12 mouse cellular contexts compared by ENCODE assay signal in genomic region chr4:134943758-134944538, GRCm38 (mm10). TPM values are rescaled to one million over a fixed set of nuclear protein-coding genes. Genes with fewer than 3 reads are reported as not detected.
DNase-seq lines count a peak whose midpoint lies in the region; ATAC-seq and TF ChIP-seq lines count a peak whose summit lies in the region.
"Had no signal": no experiment of that assay in that cellular context is flagged by ENCODE, and none has a peak within 500 bp of the region (broad histone marks: within the 10 kb centered on the region; RNA-seq: fewer than 3 reads in every experiment).

No protein-coding gene starts in this region.

- intact Hi-C loops in heart, postnatal 14 days (cut with DNase I) = loop anchor here (2.0 kb wide), 1 partner anchor 375 kb away; no protein-coding TSS in a partner anchor

- H3K79me2 ChIP-seq in myocyte (ENCODE audit: control insufficient read depth, insufficient read depth) = no peaks in the 10 kb centered on the region

- no peak overlapping the region for H3K4me2 ChIP-seq in forebrain, embryonic 14.5 days (ENCODE audit: low read length)
- no peak overlapping the region for H3K4me2 ChIP-seq in forebrain, embryonic 12.5 days
- no peak overlapping the region; the same call in 1 of the 2 replicates for H3K4me2 ChIP-seq in lung, embryonic 16.5 days (ENCODE audit: low read depth, low read length)
- peak overlapping the region; percentile 21; the same call in 1 of the 2 replicates for H3K4me2 ChIP-seq in hindbrain, embryonic 16.5 days (ENCODE audit: low read length)
- peak overlapping the region; percentile 42 for H3K4me2 ChIP-seq in myocyte (ENCODE audit: low read depth)
- H3K4me2 ChIP-seq: intestine, embryonic 15.5 days had no signal

- H3K4me1 ChIP-seq in forebrain, embryonic 14.5 days (ENCODE audit: control insufficient read depth, insufficient read depth, low read length) = no peaks in the 10 kb centered on the region
- H3K4me1 ChIP-seq in forebrain, embryonic 12.5 days = peaks cover 5% of the 10 kb centered on the region
- peaks cover 11% of the 10 kb centered on the region; the same call in 1 of the 2 replicates for H3K4me1 ChIP-seq in lung, embryonic 16.5 days (replicated peaks; ENCODE audit: control insufficient read depth, insufficient read depth, low read length)
- peaks cover 4% of the 10 kb centered on the region for H3K4me1 ChIP-seq in hindbrain, embryonic 16.5 days (ENCODE audit: control insufficient read depth, insufficient read depth, low read depth, low read length)

- no peak overlapping the region for H3K4me3 ChIP-seq in forebrain, embryonic 14.5 days (ENCODE audit: low read depth, low read length)
- H3K4me3 ChIP-seq in forebrain, embryonic 12.5 days (replicated peaks) = no peak overlapping the region
- H3K4me3 ChIP-seq in lung, embryonic 16.5 days (ENCODE audit: low read length) = no peak overlapping the region
- H3K4me3 ChIP-seq in hindbrain, embryonic 16.5 days (ENCODE audit: low read length) = no peak overlapping the region
- H3K4me3 ChIP-seq in myocyte = no peak overlapping the region
- H3K4me3 ChIP-seq: intestine, embryonic 15.5 days; megakaryocyte, embryonic 14.5 days had no signal

- H3ac ChIP-seq in myocyte (ENCODE audit: control insufficient read depth, insufficient read length) = no peak overlapping the region

- 0 out of 2 replicates have a peak overlapping the region, but pooled peaks have one; percentile 25 for H3K9ac ChIP-seq in forebrain, embryonic 14.5 days (ENCODE audit: low read length)
- H3K9ac ChIP-seq in forebrain, embryonic 12.5 days = no peak overlapping the region
- no peak overlapping the region for H3K9ac ChIP-seq in lung, embryonic 16.5 days (ENCODE audit: low read length)
- H3K9ac ChIP-seq in hindbrain, embryonic 16.5 days (ENCODE audit: low read depth, low read length) = peak overlapping the region; percentile 22
- H3K9ac ChIP-seq: intestine, embryonic 15.5 days had no signal

- DNase-seq in forebrain, embryonic 14.5 days (ENCODE audit: low spot score) = peak; percentile 66
- DNase-seq in lung, postnatal 25 days (ENCODE audit: low spot score) = no peak
- DNase-seq in spleen, postnatal 4 days (ENCODE audit: low spot score in 2 of 2) = no peak
- DNase-seq in heart, postnatal 14 days = no peak
- DNase-seq: liver; thymus, adult 18-20 months had no signal

- WGBS in forebrain, embryonic 14.5 days = 43% methylated on average over 27 of the region's 27 CpGs
- WGBS in forebrain, embryonic 12.5 days = 55% methylated on average over 27 of the region's 27 CpGs
- WGBS in lung, embryonic 16.5 days = 27% methylated on average over 26 of the region's 27 CpGs
- 38% methylated on average over 27 of the region's 27 CpGs for WGBS in hindbrain, embryonic 16.5 days

- no peaks in the 10 kb centered on the region for H3K9me3 ChIP-seq in forebrain, embryonic 14.5 days (replicated peaks; ENCODE audit: control insufficient read depth, low read length)
- no peaks in the 10 kb centered on the region for H3K9me3 ChIP-seq in forebrain, embryonic 12.5 days
- H3K9me3 ChIP-seq in lung, embryonic 16.5 days (ENCODE audit: control insufficient read depth, low read length) = no peaks in the 10 kb centered on the region
- no peaks in the 10 kb centered on the region for H3K9me3 ChIP-seq in hindbrain, embryonic 16.5 days (ENCODE audit: control insufficient read depth, low read length)
- H3K9me3 ChIP-seq: intestine, embryonic 15.5 days; megakaryocyte, embryonic 14.5 days had no signal

- ATAC-seq in forebrain, embryonic 14.5 days = peak; percentile 80
- no peak for ATAC-seq in forebrain, embryonic 12.5 days (ENCODE audit: low FRiP score)
- ATAC-seq in lung, embryonic 16.5 days (ENCODE audit: low read depth) = peak; percentile 51; the same call in 1 of the 2 replicates
- ATAC-seq in hindbrain, embryonic 16.5 days = peak; percentile 65
- ATAC-seq: intestine, embryonic 15.5 days had no signal

- no peaks in the 10 kb centered on the region for H3K27me3 ChIP-seq in forebrain, embryonic 14.5 days (replicated peaks; ENCODE audit: control insufficient read depth, insufficient read depth, low read length)
- H3K27me3 ChIP-seq in forebrain, embryonic 12.5 days = peaks cover 41% of the 10 kb centered on the region
- peaks cover 6% of the 10 kb centered on the region for H3K27me3 ChIP-seq in lung, embryonic 16.5 days (ENCODE audit: control insufficient read depth, insufficient read depth, low read depth, low read length)
- peaks cover 9% of the 10 kb centered on the region; the same call in 1 of the 2 replicates for H3K27me3 ChIP-seq in hindbrain, embryonic 16.5 days (replicated peaks; ENCODE audit: control insufficient read depth, insufficient read depth, low read length)
- H3K27me3 ChIP-seq in myocyte (ENCODE audit: control insufficient read depth, insufficient read depth, insufficient read length) = no peaks in the 10 kb centered on the region

- no peaks in the 10 kb centered on the region for H3K36me3 ChIP-seq in forebrain, embryonic 14.5 days (ENCODE audit: control insufficient read depth, insufficient read depth, low read length)
- H3K36me3 ChIP-seq in forebrain, embryonic 12.5 days (replicated peaks) = no peaks in the 10 kb centered on the region
- no peaks in the 10 kb centered on the region for H3K36me3 ChIP-seq in lung, embryonic 16.5 days (ENCODE audit: control insufficient read depth, insufficient read depth, low read length)
- H3K36me3 ChIP-seq in hindbrain, embryonic 16.5 days (ENCODE audit: control insufficient read depth, insufficient read depth, low read length) = no peaks in the 10 kb centered on the region
- no peaks in the 10 kb centered on the region for H3K36me3 ChIP-seq in myocyte (ENCODE audit: control insufficient read depth, insufficient read depth)
- H3K36me3 ChIP-seq: intestine, embryonic 15.5 days had no signal

- TF ChIP-seq POLR2A in myocyte (IDR thresholded peaks at IDR 0.05; ENCODE audit: insufficient read length, low read depth) = no peak

- H3K27ac ChIP-seq in forebrain, embryonic 14.5 days (ENCODE audit: low read depth, low read length) = no peak overlapping the region
- no peak overlapping the region for H3K27ac ChIP-seq in forebrain, embryonic 12.5 days
- no peak overlapping the region for H3K27ac ChIP-seq in lung, embryonic 16.5 days (ENCODE audit: low read length)
- H3K27ac ChIP-seq in hindbrain, embryonic 16.5 days (ENCODE audit: low read depth, low read length) = no peak overlapping the region
- H3K27ac ChIP-seq: intestine, embryonic 15.5 days had no signal

TF ChIP-seq in myocyte, 11 proteins besides CTCF, POLR2A, EP300 and RAD21:
- TF ChIP-seq MYOG (IDR thresholded peaks at IDR 0.05; ENCODE audit: control insufficient read depth in 1 of 3, insufficient read depth in 1 of 3, insufficient read length in 2 of 3, low read depth in 2 of 3) = no peak
- TF ChIP-seq E2F4 (IDR thresholded peaks at IDR 0.05; ENCODE audit: insufficient read depth) = no peak
- no peak for TF ChIP-seq TCF12 (IDR thresholded peaks at IDR 0.05; ENCODE audit: insufficient read depth, poor library complexity, severe bottlenecking)
- no peak for TF ChIP-seq MYOD1 (IDR thresholded peaks at IDR 0.05; ENCODE audit: control insufficient read depth in 1 of 3, insufficient read length in 2 of 3, low read depth in 2 of 3)
- no peak for TF ChIP-seq REST (IDR thresholded peaks at IDR 0.05; ENCODE audit: insufficient read depth, insufficient read length)
- TF ChIP-seq TCF3 (IDR thresholded peaks at IDR 0.05; ENCODE audit: insufficient read length, low read depth) = no peak
- no peak for TF ChIP-seq MAX (IDR thresholded peaks at IDR 0.05; ENCODE audit: low read depth)
- TF ChIP-seq USF1 (IDR thresholded peaks at IDR 0.05; ENCODE audit: low read depth) = no peak
- TF ChIP-seq SRF (IDR thresholded peaks at IDR 0.05; ENCODE audit: control insufficient read depth, insufficient read length, low read depth) = no peak

RNA-seq across cellular contexts. Expression of gene Syf2, which starts 13.2 kb away (rescaled TPM):
- 68.1 and 72.7 TPM in 2 replicates for polyA plus RNA-seq in forebrain, embryonic 14.5 days (2014; fragmentation: Nextera tagmentation; extraction: Ambion mirVana)
- polyA plus RNA-seq in forebrain, embryonic 12.5 days (2016; fragmentation: Nextera tagmentation; extraction: Ambion mirVana) = 77.9 and 83.6 TPM in 2 replicates
- polyA plus RNA-seq in lung, embryonic 16.5 days (2015; fragmentation: Nextera tagmentation; extraction: Ambion mirVana) = 82.0 and 87.7 TPM in 2 replicates
- 53.8 and 58.2 TPM in 2 replicates for polyA plus RNA-seq in hindbrain, embryonic 16.5 days (2015; fragmentation: Nextera tagmentation; extraction: Ambion mirVana)
- 67.8 TPM for polyA plus RNA-seq in myocyte (2012; fragmentation: generic; extraction: Trizol)
- 10 to 100 TPM; 45.1 to 48.7 TPM for total RNA-seq in heart, postnatal 14 days (2021)

RNA-seq across cellular contexts. Expression of gene Rsrp1, which starts 20.6 kb away (rescaled TPM):
- 363 and 474 TPM in 2 replicates for polyA plus RNA-seq in forebrain, embryonic 14.5 days (2014; fragmentation: Nextera tagmentation; extraction: Ambion mirVana)
- 478 and 490 TPM in 2 replicates for polyA plus RNA-seq in forebrain, embryonic 12.5 days (2016; fragmentation: Nextera tagmentation; extraction: Ambion mirVana)
- 454 and 489 TPM in 2 replicates for polyA plus RNA-seq in lung, embryonic 16.5 days (2015; fragmentation: Nextera tagmentation; extraction: Ambion mirVana)
- 453 and 454 TPM in 2 replicates for polyA plus RNA-seq in hindbrain, embryonic 16.5 days (2015; fragmentation: Nextera tagmentation; extraction: Ambion mirVana)
- 51.4 TPM for polyA plus RNA-seq in myocyte (2012; fragmentation: generic; extraction: Trizol)
- total RNA-seq in heart, postnatal 14 days (2021) = 100 to 1,000 TPM; 226 to 260 TPM

RNA-seq across cellular contexts. Expression of gene Tmem50a, which starts 29.1 kb away (rescaled TPM):
- 166 and 178 TPM in 2 replicates for polyA plus RNA-seq in forebrain, embryonic 14.5 days (2014; fragmentation: Nextera tagmentation; extraction: Ambion mirVana)
- 138 and 139 TPM in 2 replicates for polyA plus RNA-seq in forebrain, embryonic 12.5 days (2016; fragmentation: Nextera tagmentation; extraction: Ambion mirVana)
- 188 and 193 TPM in 2 replicates for polyA plus RNA-seq in lung, embryonic 16.5 days (2015; fragmentation: Nextera tagmentation; extraction: Ambion mirVana)
- 214 and 227 TPM in 2 replicates for polyA plus RNA-seq in hindbrain, embryonic 16.5 days (2015; fragmentation: Nextera tagmentation; extraction: Ambion mirVana)
- polyA plus RNA-seq in myocyte (2012; fragmentation: generic; extraction: Trizol) = 121 TPM
- 10 to 100 TPM; 74.2 to 75.7 TPM for total RNA-seq in heart, postnatal 14 days (2021)

Comparison
In these comparisons a context has a peak if more than half of its experiments do, and no peak if none do; other contexts are left out.
1. H3K9ac ChIP-seq: peak in forebrain, embryonic 14.5 days (single experiment) and hindbrain, embryonic 16.5 days (single experiment); none in forebrain, embryonic 12.5 days (single experiment) and lung, embryonic 16.5 days (single experiment).
2. H3K4me2 ChIP-seq: peak in hindbrain, embryonic 16.5 days (single experiment) and myocyte (single experiment); none in forebrain, embryonic 14.5 days (single experiment), forebrain, embryonic 12.5 days (single experiment) and lung, embryonic 16.5 days (single experiment).